Mouse (Mus musculus): Measurements from ENCODE around the gene Trem1. TPM values are rescaled to one million over a fixed set of nuclear protein-coding genes. Genes with fewer than 3 reads are reported as not detected.

Gene Trem1
- 1.4 and 2.9 TPM in 2 replicates for total RNA-seq (2017)

GRCm38 (mm10) chr17:48232518-48232917, at the start of gene Trem1:
TSS of gene Trem1 (plus strand) at chr17:48232768.
- ATAC-seq (replicated peaks; ENCODE audit: low read depth, poor library complexity, severe bottlenecking): peak; percentile 83

- peak; percentile 52 for ATAC-seq (replicated peaks; ENCODE audit: low read depth, poor library complexity, severe bottlenecking)
Observed at GRCm38 (mm10) chr17:48185252-48185651, 47.3 kb upstream of the Trem1 start.

- ATAC-seq (replicated peaks; ENCODE audit: low read depth, poor library complexity, severe bottlenecking): no peak
Observed at GRCm38 (mm10) chr17:48192366-48192765, 40.2 kb upstream of the Trem1 start.

- no peak for ATAC-seq (replicated peaks; ENCODE audit: low read depth, poor library complexity, severe bottlenecking)
Observed at GRCm38 (mm10) chr17:48203086-48203485, 29.5 kb upstream of the Trem1 start.

- no peak for ATAC-seq (replicated peaks; ENCODE audit: low read depth, poor library complexity, severe bottlenecking)
Observed at GRCm38 (mm10) chr17:48212596-48212995, 20.0 kb upstream of the Trem1 start.

- no peak for ATAC-seq (replicated peaks; ENCODE audit: low read depth, poor library complexity, severe bottlenecking)
Observed at GRCm38 (mm10) chr17:48213511-48213910, 19.1 kb upstream of the Trem1 start.

GRCm38 (mm10) chr17:48215429-48215828, 17.1 kb upstream of the Trem1 start:
- ATAC-seq (replicated peaks; ENCODE audit: low read depth, poor library complexity, severe bottlenecking): no peak

- ATAC-seq (replicated peaks; ENCODE audit: low read depth, poor library complexity, severe bottlenecking): peak; percentile 83
Observed at GRCm38 (mm10) chr17:48230680-48231079, 1.9 kb upstream of the Trem1 start.

- no peak for ATAC-seq (replicated peaks; ENCODE audit: low read depth, poor library complexity, severe bottlenecking)
Observed at GRCm38 (mm10) chr17:48233789-48234188, 1.2 kb downstream of the Trem1 start.

- ATAC-seq (replicated peaks; ENCODE audit: low read depth, poor library complexity, severe bottlenecking): no peak
Observed at GRCm38 (mm10) chr17:48234550-48234949, 2.0 kb downstream of the Trem1 start.

- no peak for ATAC-seq (replicated peaks; ENCODE audit: low read depth, poor library complexity, severe bottlenecking)
Observed at GRCm38 (mm10) chr17:48235773-48236370, 3.3 kb downstream of the Trem1 start.

GRCm38 (mm10) chr17:48237621-48238020, 5.1 kb downstream of the Trem1 start:
- ATAC-seq (replicated peaks; ENCODE audit: low read depth, poor library complexity, severe bottlenecking): no peak

GRCm38 (mm10) chr17:48247221-48247928, 14.8 kb downstream of the Trem1 start, which contains the start of gene Trem3:
TSS of gene Trem3 (plus strand) at chr17:48247777.
- ATAC-seq (replicated peaks; ENCODE audit: low read depth, poor library complexity, severe bottlenecking): peak; percentile 81

- ATAC-seq (replicated peaks; ENCODE audit: low read depth, poor library complexity, severe bottlenecking): no peak
Observed at GRCm38 (mm10) chr17:48249039-48249438, 16.5 kb downstream of the Trem1 start.

GRCm38 (mm10) chr17:48249501-48249900, 16.9 kb downstream of the Trem1 start:
- no peak for ATAC-seq (replicated peaks; ENCODE audit: low read depth, poor library complexity, severe bottlenecking)

GRCm38 (mm10) chr17:48250631-48251030, 18.1 kb downstream of the Trem1 start:
- ATAC-seq (replicated peaks; ENCODE audit: low read depth, poor library complexity, severe bottlenecking): no peak

- ATAC-seq (replicated peaks; ENCODE audit: low read depth, poor library complexity, severe bottlenecking): no peak
Observed at GRCm38 (mm10) chr17:48256575-48256974, 24.0 kb downstream of the Trem1 start.

- ATAC-seq (replicated peaks; ENCODE audit: low read depth, poor library complexity, severe bottlenecking): 0 out of 2 replicates have a peak, but pooled peaks have one; percentile 47
Observed at GRCm38 (mm10) chr17:48261868-48262267, 29.3 kb downstream of the Trem1 start.

- peak; percentile 35 for ATAC-seq (replicated peaks; ENCODE audit: low read depth, poor library complexity, severe bottlenecking)
Observed at GRCm38 (mm10) chr17:48263741-48264362, 31.3 kb downstream of the Trem1 start, which contains the start of gene Treml4. TSS of gene Treml4 (plus strand) at chr17:48264295.

- no peak for ATAC-seq (replicated peaks; ENCODE audit: low read depth, poor library complexity, severe bottlenecking)
Observed at GRCm38 (mm10) chr17:48264662-48265061, 32.1 kb downstream of the Trem1 start.

- ATAC-seq (replicated peaks; ENCODE audit: low read depth, poor library complexity, severe bottlenecking): no peak
Observed at GRCm38 (mm10) chr17:48266138-48266537, 33.6 kb downstream of the Trem1 start.

All from common myeloid progenitor, adult 5-6 weeks (primary cell).